In genomic region chr10:45410624-45411341, GRCm38 (mm10) we compare ENCODE assay signal across 11 mouse cellular contexts.
DNase-seq lines count a peak whose midpoint lies in the region; ATAC-seq lines count a peak whose summit lies in the region.
"Had no signal": no experiment of that assay in that cellular context is flagged by ENCODE, and none has a peak within 500 bp of the region (broad histone marks: within the 10 kb centered on the region; RNA-seq: fewer than 3 reads in every experiment).

No protein-coding gene starts in this region.

- peaks cover 19% of the 10 kb centered on the region for H3K36me3 ChIP-seq in embryonic facial prominence, embryonic 10.5 days (replicated peaks)
- no peaks in the 10 kb centered on the region for H3K36me3 ChIP-seq in hindbrain, embryonic 14.5 days (replicated peaks; ENCODE audit: control insufficient read depth, insufficient read depth)
- no peaks in the 10 kb centered on the region for H3K36me3 ChIP-seq in neural tube, embryonic 12.5 days

- H3K4me2 ChIP-seq in hindbrain, embryonic 14.5 days (replicated peaks): peak overlapping the region; percentile 24
- peak overlapping the region; percentile 35; the same call in 1 of the 2 replicates for H3K4me2 ChIP-seq in neural tube, embryonic 12.5 days (replicated peaks)

- peaks cover 37% of the 10 kb centered on the region for H3K4me1 ChIP-seq in embryonic facial prominence, embryonic 10.5 days
- peaks cover 9% of the 10 kb centered on the region for H3K4me1 ChIP-seq in hindbrain, embryonic 14.5 days (replicated peaks; ENCODE audit: control insufficient read depth, insufficient read depth, low read length)
- 0 out of 2 replicates have a peak, but pooled peaks cover 3% of the 10 kb centered on the region for H3K4me1 ChIP-seq in neural tube, embryonic 12.5 days
- H3K4me1 ChIP-seq: megakaryocyte, embryonic 14.5 days had no signal

- H3K9ac ChIP-seq in hindbrain, embryonic 14.5 days: no peak overlapping the region
- no peak overlapping the region for H3K9ac ChIP-seq in neural tube, embryonic 12.5 days
- H3K9ac ChIP-seq: liver, postnatal 0 days had no signal

- 13% methylated on average over 10 of the region's 10 CpGs for WGBS in embryonic facial prominence, embryonic 10.5 days
- WGBS in hindbrain, embryonic 14.5 days: 5% methylated on average over 10 of the region's 10 CpGs
- 4% methylated on average over 10 of the region's 10 CpGs for WGBS in neural tube, embryonic 12.5 days

- DNase-seq in ZHBTc4 (ENCODE audit: low read depth, low spot score): peak; percentile 3
- DNase-seq in embryonic facial prominence, embryonic 10.5 days (ENCODE audit: low spot score): peak; percentile 49
- DNase-seq in hindbrain, embryonic 14.5 days (ENCODE audit: low spot score): peak; percentile 36
- DNase-seq in Muller cell, postnatal 12 days (ENCODE audit: inconsistent ontology term): no peak
- DNase-seq in kidney, postnatal 4 days: no peak
- DNase-seq: liver, postnatal 0 days; thymus, adult 2 months had no signal

- no peaks in the 10 kb centered on the region for H3K9me3 ChIP-seq in embryonic facial prominence, embryonic 10.5 days
- H3K9me3 ChIP-seq in hindbrain, embryonic 14.5 days (ENCODE audit: control insufficient read depth, low read length): no peaks in the 10 kb centered on the region
- H3K9me3 ChIP-seq in neural tube, embryonic 12.5 days: no peaks in the 10 kb centered on the region
- H3K9me3 ChIP-seq: megakaryocyte, embryonic 14.5 days had no signal

- H3K27me3 ChIP-seq in embryonic facial prominence, embryonic 10.5 days (replicated peaks; ENCODE audit: low read depth, poor library complexity, severe bottlenecking): no peaks in the 10 kb centered on the region
- no peaks in the 10 kb centered on the region for H3K27me3 ChIP-seq in hindbrain, embryonic 14.5 days (ENCODE audit: control insufficient read depth, insufficient read depth, low read length)
- H3K27me3 ChIP-seq in neural tube, embryonic 12.5 days (replicated peaks): no peaks in the 10 kb centered on the region
- H3K27me3 ChIP-seq: megakaryocyte, embryonic 14.5 days had no signal

- H3K27ac ChIP-seq in embryonic facial prominence, embryonic 10.5 days (replicated peaks): peak overlapping the region; percentile 61
- H3K27ac ChIP-seq in hindbrain, embryonic 14.5 days: no peak overlapping the region
- no peak overlapping the region for H3K27ac ChIP-seq in neural tube, embryonic 12.5 days

- H3K4me3 ChIP-seq in embryonic facial prominence, embryonic 10.5 days: no peak overlapping the region
- no peak overlapping the region for H3K4me3 ChIP-seq in hindbrain, embryonic 14.5 days (replicated peaks; ENCODE audit: low read length)
- H3K4me3 ChIP-seq in neural tube, embryonic 12.5 days: no peak overlapping the region
- H3K4me3 ChIP-seq: megakaryocyte, embryonic 14.5 days had no signal

- ATAC-seq in hindbrain, embryonic 14.5 days (ENCODE audit: low FRiP score): peak; percentile 80; the same call in 1 of the 2 replicates
- peak; percentile 94 for ATAC-seq in neural tube, embryonic 12.5 days (ENCODE audit: low FRiP score, low read depth)
- ATAC-seq in granulocyte monocyte progenitor cell, adult 5-6 weeks (replicated peaks; ENCODE audit: poor library complexity, severe bottlenecking): no peak
- ATAC-seq: intestine, embryonic 16.5 days; liver, postnatal 0 days had no signal

Comparison
In these comparisons a context has a peak if more than half of its experiments do, and no peak if none do; other contexts are left out.
1. DNase-seq: peak in ZHBTc4 (single experiment), embryonic facial prominence, embryonic 10.5 days (single experiment) and hindbrain, embryonic 14.5 days (single experiment); none in Muller cell, postnatal 12 days (single experiment) and kidney, postnatal 4 days (0 of 2).